Mouse (Mus musculus): Measurements from ENCODE around the gene Grem2.

- TF ChIP-seq POLR2A (IDR thresholded peaks at IDR 0.05; ENCODE audit: control insufficient read depth in 1 of 2, insufficient read depth in 1 of 2, low read depth in 1 of 2, low read length in 2 of 2, poor library complexity in 1 of 2): no peak
- no peak for TF ChIP-seq TCF12 (IDR thresholded peaks at IDR 0.05; ENCODE audit: low read depth, low read length)
- TF ChIP-seq CHD2 (IDR thresholded peaks at IDR 0.05; ENCODE audit: low read length): no peak
- TF ChIP-seq EP300 (IDR thresholded peaks at IDR 0.05; ENCODE audit: low read depth in 1 of 2, low read length in 2 of 2): no peak
- TF ChIP-seq CTCF (IDR thresholded peaks at IDR 0.05 in 2 of 3, conservative IDR thresholded peaks at IDR 0.05 in 1 of 3; ENCODE audit: control insufficient read depth in 1 of 3, insufficient read depth in 1 of 3, low read depth in 2 of 3, low read length in 3 of 3, poor library complexity in 1 of 3, severe bottlenecking in 1 of 3): no peak
- TF ChIP-seq KAT2A (conservative IDR thresholded peaks at IDR 0.05; ENCODE audit: low read depth, low read length): no peak
- no peak for TF ChIP-seq GATA1 (IDR thresholded peaks at IDR 0.05; ENCODE audit: low read depth, low read length)
- TF ChIP-seq TBP (IDR thresholded peaks at IDR 0.05; ENCODE audit: low read depth, low read length): no peak
- TF ChIP-seq ZC3H11A (IDR thresholded peaks at IDR 0.05; ENCODE audit: low read depth, low read length): no peak
- no peak for TF ChIP-seq USF2 (IDR thresholded peaks at IDR 0.05; ENCODE audit: borderline replicate concordance in 1 of 2, insufficient read depth in 1 of 2, low read depth in 1 of 2, low read length in 2 of 2)
Measured at GRCm38 (mm10) chr1:174929459-174930181, 8.0 kb upstream of the Grem2 start.

Data from MEL (cell line).